Mouse (Mus musculus) stomach, embryonic 14.5 days (tissue): Measurements from ENCODE around the gene 9330161L09Rik. TPM values are rescaled to one million over a fixed set of nuclear protein-coding genes. Genes with fewer than 3 reads are reported as not detected.

Experiments used
- ATAC-seq: fragments of 200-750 bp; cut with Nextera tagmentation; 2 replicates; pipeline ENCODE4 v1.8.0; 2017; ENCODE audit warnings: low read depth, moderate TSS enrichment; ENCODE audit not compliant: insufficient number of reproducible peaks, insufficient read depth, low FRiP score
- H3K27ac ChIP-seq: fragments of 300-500 bp; sonication (generic); 2 replicates; pipeline ENCODE4 v1.5.1; 2014; ENCODE audit warnings: mild to moderate bottlenecking, low read length, moderate library complexity, mixed read lengths
- H3K27me3 ChIP-seq: fragments of 300-500 bp; sonication (generic); 2 replicates; pipeline ENCODE4 v1.6.1; 2014; ENCODE audit warnings: low read length, control low read depth, mixed read lengths; ENCODE audit not compliant: control insufficient read depth, insufficient read depth
- H3K36me3 ChIP-seq: fragments of 300-500 bp; sonication (generic); 2 replicates; pipeline ENCODE4 v1.6.1; 2014; ENCODE audit warnings: mild to moderate bottlenecking, control low read depth, low read length, moderate library complexity, mixed read lengths; ENCODE audit not compliant: control insufficient read depth, insufficient read depth
- H3K4me1 ChIP-seq: fragments of 300-500 bp; sonication (generic); 2 replicates; pipeline ENCODE4 v1.6.1; 2014; ENCODE audit warnings: low read length, control low read depth, mixed read lengths; ENCODE audit not compliant: control insufficient read depth, insufficient read depth
- H3K4me2 ChIP-seq: fragments of 300-500 bp; sonication (generic); replicated peaks from 2 replicates; pipeline ENCODE4 v1.6.1; 2014; ENCODE audit warnings: low read depth, low read length, control low read depth
- H3K4me3 ChIP-seq: fragments of 300-500 bp; sonication (generic); 2 replicates; pipeline ENCODE4 v1.5.1; 2014; ENCODE audit warnings: low read depth, low read length, control low read depth
- H3K9ac ChIP-seq: fragments of 300-500 bp; sonication (generic); replicated peaks from 2 replicates; pipeline ENCODE4 v1.6.1; 2014; ENCODE audit warnings: low read depth, mild to moderate bottlenecking, control low read depth, low read length, moderate library complexity, mixed read lengths
- H3K9me3 ChIP-seq: fragments of 300-500 bp; sonication (generic); 2 replicates; pipeline ENCODE4 v1.6.1; 2016; ENCODE audit warnings: low read depth, low read length, control low read depth; ENCODE audit not compliant: control insufficient read depth
- WGBS: fragments of 180-500 bp; shearing (Covaris S2); extraction: QIAGEN DNeasy Blood & Tissue Kit; methylation state at CpG from one replicate; pipeline ENCODE4 v1.1.7; 2014; 5-methylcytosine and 5-hydroxymethylcytosine counted together
- polyA plus RNA-seq: library from polyadenylated mRNA; unstranded; fragments of >200 nt; fragmentation: Nextera tagmentation; extraction: Ambion mirVana; gene quantifications from 2 replicates; pipeline ENCODE4 v1.2.1, GENCODE M21; 2014

Gene 9330161L09Rik
- polyA plus RNA-seq, 1 experiment from 2014 or later = 0.25 TPM

GRCm38 (mm10) chr12:103362336-103362735, 45.3 kb downstream of the 9330161L09Rik start:
- Histone ChIP-seq H3K9ac (no peak overlapping the region), H3K4me1 (no peaks in the 10 kb centered on the region)
- no peak for ATAC-seq

GRCm38 (mm10) chr12:103361539-103362307, 45.9 kb downstream of the 9330161L09Rik start:
- H3K4me2 ChIP-seq = no peak overlapping the region
- H3K4me1 ChIP-seq = no peaks in the 10 kb centered on the region
- no peaks in the 10 kb centered on the region for H3K9me3 ChIP-seq
- no peak overlapping the region for H3K9ac ChIP-seq
- 85% methylated on average over 17 of the region's 17 CpGs for WGBS
- no peak for ATAC-seq
- no peak overlapping the region for H3K4me3 ChIP-seq
- H3K27me3 ChIP-seq = no peaks in the 10 kb centered on the region
- H3K27ac ChIP-seq = no peak overlapping the region
- H3K36me3 ChIP-seq = no peaks in the 10 kb centered on the region

More at GRCm38 (mm10) chr12:103362336-103362735, 45.3 kb downstream of the 9330161L09Rik start:
- H3K36me3 ChIP-seq = no peaks in the 10 kb centered on the region
- H3K9me3 ChIP-seq = no peaks in the 10 kb centered on the region
- no peak overlapping the region for H3K27ac ChIP-seq
- H3K27me3 ChIP-seq = no peaks in the 10 kb centered on the region
- no peak overlapping the region for H3K4me2 ChIP-seq
- 72% methylated on average over 3 of the region's 3 CpGs for whole genome bisulfite sequencing
- H3K4me3 ChIP-seq = no peak overlapping the region

- H3K4me2 ChIP-seq = no peak overlapping the region
- no peaks in the 10 kb centered on the region for H3K9me3 ChIP-seq
- WGBS = 80% methylated on average over 8 of the region's 8 CpGs
- ATAC-seq = no peak
- H3K27ac ChIP-seq = no peak overlapping the region
- no peaks in the 10 kb centered on the region for H3K4me1 ChIP-seq
- H3K9ac ChIP-seq = no peak overlapping the region
- no peak overlapping the region for H3K4me3 ChIP-seq
- no peaks in the 10 kb centered on the region for H3K36me3 ChIP-seq
- H3K27me3 ChIP-seq = no peaks in the 10 kb centered on the region
Measured at GRCm38 (mm10) chr12:103360812-103361211, 46.8 kb downstream of the 9330161L09Rik start.

GRCm38 (mm10) chr12:103358951-103359801, 48.4 kb downstream of the 9330161L09Rik start:
- Histone ChIP-seq H3K9ac (no peak overlapping the region), H3K27ac (no peak overlapping the region), H3K27me3 (no peaks in the 10 kb centered on the region), H3K4me3 (no peak overlapping the region), H3K9me3 (no peaks in the 10 kb centered on the region), H3K36me3 (no peaks in the 10 kb centered on the region), H3K4me1 (no peaks in the 10 kb centered on the region), H3K4me2 (no peak overlapping the region)
- ATAC-seq = no peak
- WGBS = 54% methylated on average over 4 of the region's 4 CpGs

GRCm38 (mm10) chr12:103358216-103358615, 49.4 kb downstream of the 9330161L09Rik start:
- no peak overlapping the region for H3K9ac ChIP-seq
- 83% methylated on average over 8 of the region's 8 CpGs for WGBS

More at GRCm38 (mm10) chr12:103358216-103358615, 49.4 kb downstream of the 9330161L09Rik start:
- Histone ChIP-seq H3K4me2 (no peak overlapping the region), H3K27me3 (no peaks in the 10 kb centered on the region), H3K36me3 (no peaks in the 10 kb centered on the region), H3K9me3 (no peaks in the 10 kb centered on the region), H3K4me1 (no peaks in the 10 kb centered on the region), H3K27ac (no peak overlapping the region), H3K4me3 (no peak overlapping the region)
- ATAC-seq = no peak

Other genes with a start within 250 kb of the 9330161L09Rik start
- 3.4 and 3.5 TPM in 2 replicates for gene Prima1, start 165.7 kb downstream of the 9330161L09Rik start, polyA plus RNA-seq
- not detected in 2 replicates for gene Fam181a, start 96.8 kb downstream of the 9330161L09Rik start, polyA plus RNA-seq
- 22.0 and 22.3 TPM in 2 replicates for gene Asb2, start 51.8 kb downstream of the 9330161L09Rik start, polyA plus RNA-seq
- 6.5 and 7.2 TPM in 2 replicates for gene Otub2, start 19.1 kb downstream of the 9330161L09Rik start, polyA plus RNA-seq
- gene Ddx24, start 18.0 kb upstream of the 9330161L09Rik start, polyA plus RNA-seq = 89.4 and 91.4 TPM in 2 replicates
- 46.6 and 55.7 TPM in 2 replicates for gene Ifi27, start 26.4 kb upstream of the 9330161L09Rik start, polyA plus RNA-seq
- gene Ifi27l2a, start 35.9 kb upstream of the 9330161L09Rik start, polyA plus RNA-seq = 16.9 and 17.1 TPM in 2 replicates
- gene Ifi27l2b, start 49.4 kb upstream of the 9330161L09Rik start, polyA plus RNA-seq = 1.3 and 2.0 TPM in 2 replicates
- gene Ppp4r4, start 124.5 kb upstream of the 9330161L09Rik start, polyA plus RNA-seq = 1.9 TPM in 2 replicates
- 0.12 and 0.18 TPM in 2 replicates for gene Serpina10, start 223.6 kb upstream of the 9330161L09Rik start, polyA plus RNA-seq
- 2.0 and 35.1 TPM in 2 replicates for gene Serpina6, start 249.4 kb upstream of the 9330161L09Rik start, polyA plus RNA-seq